Mouse (Mus musculus) CH12.LX (cell line): Measurements from ENCODE around the gene Pcyox1.

Source experiments
- CTCF ChIP-seq, 2 experiments: IDR thresholded peaks in 1 of 2; conservative IDR thresholded peaks in 1 of 2; 2 replicates each; pipeline ENCODE4 v1.5.1; 2011 to 2012; ENCODE audit warnings: low read depth in 2 of 2, low read length in 2 of 2, improper control_type of control experiment in 1 of 2, inconsistent platforms in 1 of 2, mild to moderate bottlenecking in 1 of 2, moderate library complexity in 1 of 2
- E2F4 ChIP-seq: IDR thresholded peaks from 2 replicates; pipeline ENCODE4 v1.6.1; 2011; ENCODE audit warnings: low read depth, low read length, improper control_type of control experiment; ENCODE audit not compliant: insufficient replicate concordance

DNA sequence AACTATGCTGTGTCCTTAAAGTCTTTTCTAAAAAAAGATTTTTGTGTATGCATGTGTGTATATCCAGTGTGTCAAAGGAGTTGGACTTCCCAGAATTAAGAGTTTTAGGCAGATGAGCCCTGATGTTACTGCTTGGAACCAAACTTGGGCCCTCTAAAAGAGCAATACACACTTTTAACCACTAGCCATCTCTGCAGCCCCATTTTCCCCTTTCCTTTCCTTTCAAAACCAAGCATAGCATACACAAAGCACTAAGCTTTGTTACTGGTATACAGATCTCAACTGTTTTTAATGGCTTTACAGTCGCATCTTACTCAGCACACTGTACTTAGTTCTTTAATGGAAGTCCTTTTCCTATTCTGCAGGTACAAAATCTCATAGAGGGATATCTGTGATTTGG is 42.6 kb upstream of the Pcyox1 start:
- no peak for TF ChIP-seq E2F4
- no peak for TF ChIP-seq CTCF (conservative IDR thresholded peaks at IDR 0.05 in 1 of 2, IDR thresholded peaks at IDR 0.05 in 1 of 2; ENCODE audit: low read depth in 2 of 2, low read length in 2 of 2)
